Comparison of ENCODE assay signal across 11 mouse cellular contexts in genomic region chr2:90559688-90560196, GRCm38 (mm10). TPM values are rescaled to one million over a fixed set of nuclear protein-coding genes. Genes with fewer than 3 reads are reported as not detected.
DNase-seq lines count a peak whose midpoint lies in the region; ATAC-seq lines count a peak whose summit lies in the region.
"Had no signal": no experiment of that assay in that cellular context is flagged by ENCODE, and none has a peak within 500 bp of the region (broad histone marks: within the 10 kb centered on the region; RNA-seq: fewer than 3 reads in every experiment).

No protein-coding gene starts in this region.

- no peak overlapping the region for H3K9ac ChIP-seq in heart, embryonic 11.5 days (ENCODE audit: low read depth, low read length)
- H3K9ac ChIP-seq: intestine, embryonic 15.5 days had no signal

- no peak overlapping the region for H3K4me3 ChIP-seq in heart, embryonic 11.5 days (ENCODE audit: low read depth, low read length)
- H3K4me3 ChIP-seq: intestine, embryonic 15.5 days had no signal

- ATAC-seq in heart, embryonic 11.5 days (replicated peaks; ENCODE audit: insufficient number of reproducible peaks, low FRiP score, low TSS enrichment): 0 out of 2 replicates have a peak, but pooled peaks have one; percentile 39
- ATAC-seq in erythroblast, adult 5-6 weeks (replicated peaks; ENCODE audit: low FRiP score, poor library complexity, severe bottlenecking): peak; percentile 26
- ATAC-seq in megakaryocyte progenitor cell, adult 5-6 weeks (replicated peaks; ENCODE audit: poor library complexity): peak; percentile 32; the same call in 1 of the 2 replicates

- no peaks in the 10 kb centered on the region for H3K9me3 ChIP-seq in heart, embryonic 11.5 days (replicated peaks; ENCODE audit: control insufficient read depth, low read length)
- H3K9me3 ChIP-seq: intestine, embryonic 15.5 days had no signal

- peaks cover 24% of the 10 kb centered on the region for H3K4me1 ChIP-seq in heart, embryonic 11.5 days (ENCODE audit: control insufficient read depth, insufficient read depth, low read length)

- no peaks in the 10 kb centered on the region for H3K36me3 ChIP-seq in heart, embryonic 11.5 days (ENCODE audit: control insufficient read depth, insufficient read depth, low read length)
- H3K36me3 ChIP-seq: intestine, embryonic 15.5 days had no signal

- 67% methylated on average over 12 of the region's 12 CpGs for WGBS in heart, embryonic 11.5 days (ENCODE audit: insufficient replicate concordance)

- no peaks in the 10 kb centered on the region for H3K27me3 ChIP-seq in heart, embryonic 11.5 days (ENCODE audit: control insufficient read depth, insufficient read depth, low read length)
- H3K27me3 ChIP-seq: intestine, embryonic 15.5 days had no signal

- H3K27ac ChIP-seq in heart, embryonic 11.5 days (ENCODE audit: low read depth, low read length): peak overlapping the region; percentile 74
- H3K27ac ChIP-seq: intestine, embryonic 15.5 days had no signal

- H3K4me2 ChIP-seq in heart, embryonic 11.5 days: peak overlapping the region; percentile 2; the same call in 1 of the 2 replicates
- H3K4me2 ChIP-seq: intestine, embryonic 15.5 days had no signal

- no peak for DNase-seq in heart, adult 8-10 months (ENCODE audit: low spot score)
- DNase-seq in spleen, postnatal 4 days (ENCODE audit: low spot score in 2 of 2): peak; percentile 55 to 78
- no peak for DNase-seq in spleen, adult 18-20 months
- no peak for DNase-seq in adrenal gland, postnatal 14 days
- DNase-seq in kidney, adult 8-10 months: no peak
- DNase-seq: gastrocnemius, postnatal 14 days; kidney, postnatal 4 days had no signal

RNA-seq across cellular contexts. Expression of gene Ptprj, which starts 20.7 kb away (rescaled TPM):
- 1.6 and 1.7 TPM in 2 replicates for polyA plus RNA-seq in heart, embryonic 11.5 days (2014; fragmentation: Nextera tagmentation; extraction: Ambion mirVana)
- 1 to 10 TPM; 6.0 to 7.3 (median 7.0) TPM for total RNA-seq in heart, adult 8-10 months (2022)
- total RNA-seq in erythroblast, adult 5-6 weeks (2015; ENCODE audit: low replicate concordance): 9.2 and 21.1 TPM in 2 replicates
- 11.3 and 18.7 TPM in 2 replicates for total RNA-seq in erythroblast, adult 5-6 weeks (2017; ENCODE audit: low replicate concordance)
- 17.2 and 20.2 TPM in 2 replicates for total RNA-seq in megakaryocyte progenitor cell, adult 5-6 weeks (2015)
- 15.4 and 17.2 TPM in 2 replicates for total RNA-seq in megakaryocyte progenitor cell, adult 5-6 weeks (2017)
- 23.7 and 23.9 TPM in 2 replicates for total RNA-seq in adrenal gland, postnatal 14 days (2021)

Comparison
In these comparisons a context has a peak if more than half of its experiments do, and no peak if none do; other contexts are left out.
1. DNase-seq: peak in spleen, postnatal 4 days (2 of 2); none in heart, adult 8-10 months (single experiment), spleen, adult 18-20 months (0 of 2), adrenal gland, postnatal 14 days (single experiment) and kidney, adult 8-10 months (0 of 2).
2. Peak in every context shown above with its lines, with median percentiles within 50 percentile points of each other: ATAC-seq.